ENCODE assay signal across 8 mouse cellular contexts in the genomic region with DNA sequence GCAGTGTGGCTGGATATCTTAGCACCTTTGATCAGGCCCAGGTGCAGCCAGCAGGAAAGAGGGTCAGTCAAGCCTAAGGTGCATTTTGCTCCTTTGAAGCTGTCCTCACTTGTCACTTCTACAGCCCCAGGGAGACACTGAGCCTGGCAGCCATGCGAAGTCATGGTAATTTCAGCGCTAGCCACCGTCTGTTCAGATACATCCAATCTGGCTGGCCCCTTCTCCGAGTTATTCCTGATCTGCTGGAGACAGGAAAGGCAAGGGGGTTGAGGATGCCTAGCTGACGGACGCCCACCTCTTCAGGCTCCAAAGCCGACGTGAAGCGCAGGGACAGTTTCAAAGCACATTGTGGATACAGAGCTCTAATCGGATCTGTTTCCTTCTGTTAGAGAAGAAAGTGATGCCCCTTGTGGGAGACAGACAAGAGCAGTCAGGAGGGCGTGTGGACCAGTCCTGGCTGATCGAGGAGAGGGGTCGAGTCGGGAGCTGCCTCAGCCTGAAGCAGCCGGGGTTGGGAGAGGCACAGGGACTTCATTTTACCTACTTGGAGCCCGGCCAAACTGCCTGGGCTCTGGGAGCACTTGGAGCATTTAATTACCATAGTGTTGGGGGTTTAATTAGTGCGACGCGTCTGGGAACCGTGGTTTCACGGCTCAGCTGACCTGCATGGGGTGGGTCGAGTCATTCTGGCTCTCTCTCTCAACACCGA. TPM values are rescaled to one million over a fixed set of nuclear protein-coding genes. Genes with fewer than 3 reads are reported as not detected.
A peak's percentile ranks its signal among the peaks of the same experiment; 100 is the strongest.
DNase-seq lines count a peak whose midpoint lies in the region; ATAC-seq and TF ChIP-seq lines count a peak whose summit lies in the region.

No protein-coding gene starts in this region.

- peak overlapping the region; percentile 35; the same call in 1 of the 2 replicates for H3K9ac ChIP-seq in kidney, postnatal 0 days (ENCODE audit: low read depth, low read length)
- H3K9ac ChIP-seq in midbrain, embryonic 12.5 days (replicated peaks), result no peak overlapping the region; the same call in 1 of the 2 replicates

- WGBS in heart, embryonic 10.5 days, result 21% methylated on average over 23 of the region's 23 CpGs
- WGBS in kidney, postnatal 0 days, result 12% methylated on average over 23 of the region's 23 CpGs
- WGBS in midbrain, embryonic 12.5 days, result 21% methylated on average over 23 of the region's 23 CpGs

- peaks cover 11% of the 10 kb centered on the region for H3K36me3 ChIP-seq in heart, embryonic 10.5 days
- no peaks in the 10 kb centered on the region for H3K36me3 ChIP-seq in kidney, postnatal 0 days (ENCODE audit: insufficient read depth, low read length)
- H3K36me3 ChIP-seq in midbrain, embryonic 12.5 days, result no peaks in the 10 kb centered on the region

- no peaks in the 10 kb centered on the region for H3K27me3 ChIP-seq in heart, embryonic 10.5 days (ENCODE audit: insufficient read depth, poor library complexity, severe bottlenecking)
- H3K27me3 ChIP-seq in kidney, postnatal 0 days (ENCODE audit: insufficient read depth, low read length), result no peaks in the 10 kb centered on the region
- peaks cover 17% of the 10 kb centered on the region for H3K27me3 ChIP-seq in midbrain, embryonic 12.5 days

- peak overlapping the region; percentile 14 for H3K4me2 ChIP-seq in kidney, postnatal 0 days (ENCODE audit: low read length)
- peak overlapping the region; percentile 22 for H3K4me2 ChIP-seq in midbrain, embryonic 12.5 days (replicated peaks)

- peak overlapping the region; percentile 45 for H3K4me3 ChIP-seq in heart, embryonic 10.5 days
- H3K4me3 ChIP-seq in brown adipose tissue, adult 24 weeks (ENCODE audit: insufficient read depth, low read depth, low read length), result peak overlapping the region; percentile 24
- H3K4me3 ChIP-seq in kidney, postnatal 0 days (replicated peaks; ENCODE audit: low read depth, low read length), result no peak overlapping the region
- H3K4me3 ChIP-seq in midbrain, embryonic 12.5 days, result no peak overlapping the region

- no peak for ATAC-seq in kidney, postnatal 0 days (replicated peaks; ENCODE audit: low FRiP score, low read depth)
- no peak for ATAC-seq in midbrain, embryonic 12.5 days (ENCODE audit: low FRiP score, low read depth)
- no peak for ATAC-seq in megakaryocyte-erythroid progenitor cell, adult 5-6 weeks (replicated peaks; ENCODE audit: low FRiP score, low TSS enrichment, poor library complexity, severe bottlenecking)
- no peak for ATAC-seq in erythroblast, adult 5-6 weeks (replicated peaks; ENCODE audit: low FRiP score, poor library complexity, severe bottlenecking)

- no peak for TF ChIP-seq CTCF in kidney, postnatal 0 days (IDR thresholded peaks at IDR 0.05; ENCODE audit: low read depth)

- intact Hi-C loops in heart, postnatal 25 days (cut with DNase I), result no loop called here

- H3K4me1 ChIP-seq in heart, embryonic 10.5 days, result peaks cover 82% of the 10 kb centered on the region
- H3K4me1 ChIP-seq in brown adipose tissue, adult 24 weeks (ENCODE audit: control insufficient read depth, insufficient read depth, insufficient read length, low read length), result peaks cover 58% of the 10 kb centered on the region
- H3K4me1 ChIP-seq in kidney, postnatal 0 days (replicated peaks; ENCODE audit: insufficient read depth, low read length), result peaks cover 51% of the 10 kb centered on the region
- peaks cover 22% of the 10 kb centered on the region for H3K4me1 ChIP-seq in midbrain, embryonic 12.5 days

- peak overlapping the region; percentile 87 for H3K27ac ChIP-seq in heart, embryonic 10.5 days
- H3K27ac ChIP-seq in brown adipose tissue, adult 24 weeks (replicated peaks; ENCODE audit: low read depth, low read length), result peak overlapping the region; percentile 97
- peak overlapping the region; percentile 93 for H3K27ac ChIP-seq in kidney, postnatal 0 days
- peak overlapping the region; percentile 64 for H3K27ac ChIP-seq in midbrain, embryonic 12.5 days (replicated peaks)

- H3K9me3 ChIP-seq in heart, embryonic 10.5 days, result no peaks in the 10 kb centered on the region
- H3K9me3 ChIP-seq in kidney, postnatal 0 days (replicated peaks; ENCODE audit: low read length), result no peaks in the 10 kb centered on the region
- H3K9me3 ChIP-seq in midbrain, embryonic 12.5 days, result no peaks in the 10 kb centered on the region

- no peak for DNase-seq in heart, embryonic 10.5 days (ENCODE audit: low spot score)
- no peak for DNase-seq in heart, postnatal 25 days (ENCODE audit: low spot score)
- DNase-seq in frontal cortex, postnatal 36 days (ENCODE audit: low spot score in 2 of 2), result peak; percentile 43 to 51
- DNase-seq in kidney, postnatal 0 days (ENCODE audit: low spot score), result no peak

RNA-seq across cellular contexts. Expression of a gene that starts 27.3 kb away (rescaled TPM):
- 23.7 and 29.3 TPM in 2 replicates for polyA plus RNA-seq in heart, embryonic 10.5 days (2016; fragmentation: Nextera tagmentation; extraction: Ambion mirVana)
- 10 to 100 TPM; 17.2 to 19.1 TPM for total RNA-seq in heart, postnatal 25 days (2021)
- polyA plus RNA-seq in brown adipose tissue, adult 24 weeks (2012; ENCODE audit: insufficient read depth, insufficient read length, missing spikeins), result 14.7 and 20.4 TPM in 2 replicates
- polyA plus RNA-seq in kidney, postnatal 0 days (2015; fragmentation: Nextera tagmentation; extraction: Ambion mirVana), result 12.5 and 14.9 TPM in 2 replicates
- polyA plus RNA-seq in midbrain, embryonic 12.5 days (2016; fragmentation: Nextera tagmentation; extraction: Ambion mirVana), result 5.0 and 8.0 TPM in 2 replicates
- total RNA-seq in megakaryocyte-erythroid progenitor cell, adult 5-6 weeks (2014; fragmentation: Nextera tagmentation), result 84.0 and 93.5 TPM in 2 replicates
- 31.1 and 31.5 TPM in 2 replicates for total RNA-seq in megakaryocyte-erythroid progenitor cell, adult 5-6 weeks (2017)
- 12.1 and 17.1 TPM in 2 replicates for total RNA-seq in erythroblast, adult 5-6 weeks (2015; ENCODE audit: low replicate concordance)
- total RNA-seq in erythroblast, adult 5-6 weeks (2017; ENCODE audit: low replicate concordance), result 14.7 and 23.0 TPM in 2 replicates

RNA-seq across cellular contexts. Expression of a gene that starts 44.0 kb away (rescaled TPM):
- 47.6 TPM in 2 replicates for polyA plus RNA-seq in heart, embryonic 10.5 days (2016; fragmentation: Nextera tagmentation; extraction: Ambion mirVana)
- 1 to 10 TPM; 2.7 to 3.2 TPM for total RNA-seq in heart, postnatal 25 days (2021)
- polyA plus RNA-seq in brown adipose tissue, adult 24 weeks (2012; ENCODE audit: insufficient read depth, insufficient read length, missing spikeins), result 0.48 and 0.58 TPM in 2 replicates
- polyA plus RNA-seq in kidney, postnatal 0 days (2015; fragmentation: Nextera tagmentation; extraction: Ambion mirVana), result 21.2 and 24.7 TPM in 2 replicates
- 30.0 and 34.7 TPM in 2 replicates for polyA plus RNA-seq in midbrain, embryonic 12.5 days (2016; fragmentation: Nextera tagmentation; extraction: Ambion mirVana)
- total RNA-seq in megakaryocyte-erythroid progenitor cell, adult 5-6 weeks (2014; fragmentation: Nextera tagmentation), result 133 and 150 TPM in 2 replicates
- 34.5 and 70.6 TPM in 2 replicates for total RNA-seq in megakaryocyte-erythroid progenitor cell, adult 5-6 weeks (2017)
- total RNA-seq in erythroblast, adult 5-6 weeks (2015; ENCODE audit: low replicate concordance), result 16.1 and 24.2 TPM in 2 replicates
- total RNA-seq in erythroblast, adult 5-6 weeks (2017; ENCODE audit: low replicate concordance), result 38.2 and 47.5 TPM in 2 replicates

RNA-seq across cellular contexts. Expression of a gene that starts 47.9 kb away (rescaled TPM):
- 40.5 and 45.9 TPM in 2 replicates for polyA plus RNA-seq in heart, embryonic 10.5 days (2016; fragmentation: Nextera tagmentation; extraction: Ambion mirVana)
- 10 to 100 TPM in 1 of 2 experiments, 1 to 10 TPM in 1; 7.3 to 11.4 TPM for total RNA-seq in heart, postnatal 25 days (2021)
- polyA plus RNA-seq in brown adipose tissue, adult 24 weeks (2012; ENCODE audit: insufficient read depth, insufficient read length, missing spikeins), result 13.8 and 15.1 TPM in 2 replicates
- polyA plus RNA-seq in kidney, postnatal 0 days (2015; fragmentation: Nextera tagmentation; extraction: Ambion mirVana), result 44.5 and 45.6 TPM in 2 replicates
- polyA plus RNA-seq in midbrain, embryonic 12.5 days (2016; fragmentation: Nextera tagmentation; extraction: Ambion mirVana), result 65.1 and 66.8 TPM in 2 replicates
- 16.4 and 31.6 TPM in 2 replicates for total RNA-seq in megakaryocyte-erythroid progenitor cell, adult 5-6 weeks (2014; fragmentation: Nextera tagmentation)
- 14.8 and 15.7 TPM in 2 replicates for total RNA-seq in megakaryocyte-erythroid progenitor cell, adult 5-6 weeks (2017)
- total RNA-seq in erythroblast, adult 5-6 weeks (2015; ENCODE audit: low replicate concordance), result 3.8 and 29.4 TPM in 2 replicates
- total RNA-seq in erythroblast, adult 5-6 weeks (2017; ENCODE audit: low replicate concordance), result 7.5 and 7.8 TPM in 2 replicates

RNA-seq across cellular contexts. Expression of a gene that starts 47.9 kb away (rescaled TPM):
- polyA plus RNA-seq in heart, embryonic 10.5 days (2016; fragmentation: Nextera tagmentation; extraction: Ambion mirVana), result 37.1 and 38.8 TPM in 2 replicates
- total RNA-seq in heart, postnatal 25 days (2021), result 10 to 100 TPM; 35.8 to 38.2 TPM
- polyA plus RNA-seq in brown adipose tissue, adult 24 weeks (2012; ENCODE audit: insufficient read depth, insufficient read length, missing spikeins), result 19.0 and 28.7 TPM in 2 replicates
- 44.0 and 44.5 TPM in 2 replicates for polyA plus RNA-seq in kidney, postnatal 0 days (2015; fragmentation: Nextera tagmentation; extraction: Ambion mirVana)
- polyA plus RNA-seq in midbrain, embryonic 12.5 days (2016; fragmentation: Nextera tagmentation; extraction: Ambion mirVana), result 36.7 and 37.7 TPM in 2 replicates
- 33.2 and 37.2 TPM in 2 replicates for total RNA-seq in megakaryocyte-erythroid progenitor cell, adult 5-6 weeks (2014; fragmentation: Nextera tagmentation)
- total RNA-seq in megakaryocyte-erythroid progenitor cell, adult 5-6 weeks (2017), result 23.7 and 40.2 TPM in 2 replicates
- total RNA-seq in erythroblast, adult 5-6 weeks (2015; ENCODE audit: low replicate concordance), result 9.0 and 12.9 TPM in 2 replicates
- 7.9 and 8.1 TPM in 2 replicates for total RNA-seq in erythroblast, adult 5-6 weeks (2017; ENCODE audit: low replicate concordance)

RNA-seq across cellular contexts. Expression of a gene that starts 52.9 kb away (rescaled TPM):
- 318 and 361 TPM in 2 replicates for polyA plus RNA-seq in heart, embryonic 10.5 days (2016; fragmentation: Nextera tagmentation; extraction: Ambion mirVana)
- 10 to 100 TPM; 30.6 to 39.3 TPM for total RNA-seq in heart, postnatal 25 days (2021)
- polyA plus RNA-seq in brown adipose tissue, adult 24 weeks (2012; ENCODE audit: insufficient read depth, insufficient read length, missing spikeins), result 17.3 and 19.4 TPM in 2 replicates
- polyA plus RNA-seq in kidney, postnatal 0 days (2015; fragmentation: Nextera tagmentation; extraction: Ambion mirVana), result 354 and 392 TPM in 2 replicates
- polyA plus RNA-seq in midbrain, embryonic 12.5 days (2016; fragmentation: Nextera tagmentation; extraction: Ambion mirVana), result 157 and 160 TPM in 2 replicates
- 228 and 254 TPM in 2 replicates for total RNA-seq in megakaryocyte-erythroid progenitor cell, adult 5-6 weeks (2014; fragmentation: Nextera tagmentation)
- total RNA-seq in megakaryocyte-erythroid progenitor cell, adult 5-6 weeks (2017), result 55.1 and 106 TPM in 2 replicates
- total RNA-seq in erythroblast, adult 5-6 weeks (2015; ENCODE audit: low replicate concordance), result 77.1 and 85.7 TPM in 2 replicates
- 20.6 and 30.2 TPM in 2 replicates for total RNA-seq in erythroblast, adult 5-6 weeks (2017; ENCODE audit: low replicate concordance)

Comparison
In these comparisons a context has a peak if more than half of its experiments do, and no peak if none do; other contexts are left out.
1. DNase-seq: peak in frontal cortex, postnatal 36 days (2 of 2); none in heart, embryonic 10.5 days (single experiment), heart, postnatal 25 days (single experiment) and kidney, postnatal 0 days (single experiment).
2. H3K4me3 ChIP-seq: peak in heart, embryonic 10.5 days (single experiment) and brown adipose tissue, adult 24 weeks (single experiment); none in kidney, postnatal 0 days (single experiment) and midbrain, embryonic 12.5 days (single experiment).
3. RNA of a gene that starts 44.0 kb away (polyA plus RNA-seq): 47.6 TPM in heart, embryonic 10.5 days, 30.0 to 34.7 TPM in midbrain, embryonic 12.5 days and 21.2 to 24.7 TPM in kidney, postnatal 0 days; 0.48 to 0.58 TPM in brown adipose tissue, adult 24 weeks; every median in the first group is over 10 times any median in the second.
4. Peak in every context shown above with its lines, with median percentiles within 50 percentile points of each other: H3K27ac ChIP-seq.